Mouse (Mus musculus) heart, embryonic 16.5 days (tissue): Measurements from ENCODE around the gene Rhof. TPM values are rescaled to one million over a fixed set of nuclear protein-coding genes. Genes with fewer than 3 reads are reported as not detected.
A peak's percentile ranks its signal among the peaks of the same experiment; 100 is the strongest.

Experiments
- ATAC-seq: fragments of 200-750 bp; cut with Nextera tagmentation; replicated peaks from 2 replicates; pipeline ENCODE4 v1.8.0; 2017; ENCODE audit warnings: moderate number of reproducible peaks; ENCODE audit not compliant: insufficient read depth, low FRiP score; ENCODE audit errors: extremely low read depth
- H3K27ac ChIP-seq: fragments of 300-500 bp; sonication (generic); 2 replicates; pipeline ENCODE4 v1.5.1; 2014; ENCODE audit warnings: mild to moderate bottlenecking, low read length, control low read depth, moderate library complexity
- H3K27me3 ChIP-seq: fragments of 300-500 bp; sonication (generic); 2 replicates; pipeline ENCODE4 v1.6.1; 2014; ENCODE audit warnings: low read length, mixed read lengths; ENCODE audit not compliant: control insufficient read depth, insufficient read depth
- H3K36me3 ChIP-seq: fragments of 300-500 bp; sonication (generic); 2 replicates; pipeline ENCODE4 v1.6.1; 2014; ENCODE audit not compliant: control insufficient read depth, insufficient read depth
- H3K4me1 ChIP-seq: fragments of 300-500 bp; sonication (generic); 2 replicates; pipeline ENCODE4 v1.6.1; 2014; ENCODE audit warnings: low read length, mixed read lengths; ENCODE audit not compliant: control insufficient read depth, insufficient read depth
- H3K4me2 ChIP-seq: fragments of 300-500 bp; sonication (generic); 2 replicates; pipeline ENCODE4 v1.6.1; 2014; ENCODE audit warnings: low read depth, mild to moderate bottlenecking, control low read depth, low read length
- H3K4me3 ChIP-seq: fragments of 300-500 bp; sonication (generic); 2 replicates; pipeline ENCODE4 v1.5.1; 2014; ENCODE audit warnings: mild to moderate bottlenecking, control low read depth, low read length
- H3K9ac ChIP-seq: fragments of 300-500 bp; sonication (generic); 2 replicates; pipeline ENCODE4 v1.6.1; 2014; ENCODE audit warnings: low read length, control low read depth
- H3K9me3 ChIP-seq: fragments of 300-500 bp; sonication (generic); replicated peaks from 2 replicates; pipeline ENCODE4 v1.6.1; 2016; ENCODE audit warnings: low read length; ENCODE audit not compliant: control insufficient read depth
- WGBS: fragments of 180-500 bp; shearing (Covaris S2); extraction: QIAGEN DNeasy Blood & Tissue Kit; methylation state at CpG from one replicate; pipeline ENCODE4 v1.1.7; 2014; 5-methylcytosine and 5-hydroxymethylcytosine counted together
- polyA plus RNA-seq: library from polyadenylated mRNA; unstranded; fragments of >200 nt; fragmentation: Nextera tagmentation; extraction: Ambion mirVana; gene quantifications from 2 replicates; pipeline ENCODE4 v1.2.1, GENCODE M21; 2015

The Rhof gene
- polyA plus RNA-seq, 1 experiment from 2014 or later: 2.4 TPM

DNA sequence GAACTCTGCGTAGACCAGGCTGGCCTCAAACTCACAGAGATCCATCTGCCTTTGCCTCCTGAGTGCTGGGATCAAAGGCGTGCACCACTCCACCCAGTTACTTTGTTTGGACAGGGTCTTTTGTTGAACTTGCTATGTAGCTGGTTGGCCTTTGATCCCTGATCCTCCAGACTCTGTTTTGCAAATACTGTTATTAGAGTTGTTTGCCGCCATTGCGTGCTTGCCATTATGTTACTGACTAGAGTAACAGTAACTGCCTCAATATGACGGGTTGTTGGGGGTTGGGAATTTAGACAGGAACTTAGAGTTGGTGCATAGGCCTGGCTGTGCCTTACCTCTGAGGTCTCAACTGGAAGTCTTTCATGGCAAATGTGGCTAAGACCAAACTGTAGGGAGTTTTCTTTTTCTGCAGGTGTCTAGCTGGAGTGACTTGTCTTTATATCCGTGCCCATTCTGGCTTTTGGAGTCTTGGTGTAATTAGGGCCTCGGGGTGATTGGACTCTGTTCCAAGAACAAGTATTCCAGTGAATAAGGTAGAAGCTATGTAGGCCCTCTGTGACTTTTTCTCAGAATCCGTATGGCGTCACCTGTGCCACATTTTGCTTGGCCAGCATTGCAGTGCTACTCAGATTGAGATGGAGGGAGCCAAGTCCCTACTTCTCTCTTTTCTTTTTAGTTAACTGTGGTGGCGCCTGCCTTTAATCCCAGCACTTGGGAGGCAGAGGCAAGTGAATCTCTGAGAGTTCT is 41.8 kb downstream of the Rhof start:
- Histone ChIP-seq H3K27ac (no peak overlapping the region), H3K9me3 (0 out of 2 replicates have a peak, but pooled peaks cover 2% of the 10 kb centered on the region), H3K4me3 (no peak overlapping the region), H3K9ac (no peak overlapping the region), H3K36me3 (no peaks in the 10 kb centered on the region), H3K4me2 (no peak overlapping the region), H3K27me3 (no peaks in the 10 kb centered on the region), H3K4me1 (peaks cover 3% of the 10 kb centered on the region)
- WGBS: 87% methylated on average over 10 of the region's 10 CpGs
- no peak for ATAC-seq

DNA sequence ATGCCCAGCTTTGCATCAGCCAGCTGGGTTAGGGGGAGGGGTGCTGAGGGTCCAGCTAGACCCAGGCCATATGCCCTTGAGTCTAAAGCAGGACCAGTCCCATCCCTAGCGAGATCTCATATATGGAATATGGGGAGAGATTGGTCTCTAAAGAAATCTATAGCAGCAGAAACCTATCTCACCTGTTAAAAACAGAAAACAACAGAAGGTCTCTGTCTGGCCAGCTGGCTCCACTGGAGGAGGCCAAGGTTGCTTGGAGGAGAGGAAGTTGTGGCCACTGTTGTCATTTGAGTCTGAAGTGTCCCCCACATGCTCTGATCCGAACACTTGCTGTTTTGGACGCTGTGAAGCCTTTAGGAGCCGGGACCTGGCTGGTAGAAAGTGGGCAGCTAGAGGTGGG is 43.7 kb downstream of the Rhof start:
- Histone ChIP-seq H3K4me1 (peaks cover 4% of the 10 kb centered on the region), H3K9me3 (0 out of 2 replicates have a peak, but pooled peaks cover 2% of the 10 kb centered on the region), H3K9ac (no peak overlapping the region), H3K4me2 (no peak overlapping the region), H3K27me3 (no peaks in the 10 kb centered on the region), H3K27ac (no peak overlapping the region), H3K4me3 (no peak overlapping the region), H3K36me3 (no peaks in the 10 kb centered on the region)
- no peak for ATAC-seq
- WGBS: 95% methylated on average over 4 of the region's 4 CpGs

DNA sequence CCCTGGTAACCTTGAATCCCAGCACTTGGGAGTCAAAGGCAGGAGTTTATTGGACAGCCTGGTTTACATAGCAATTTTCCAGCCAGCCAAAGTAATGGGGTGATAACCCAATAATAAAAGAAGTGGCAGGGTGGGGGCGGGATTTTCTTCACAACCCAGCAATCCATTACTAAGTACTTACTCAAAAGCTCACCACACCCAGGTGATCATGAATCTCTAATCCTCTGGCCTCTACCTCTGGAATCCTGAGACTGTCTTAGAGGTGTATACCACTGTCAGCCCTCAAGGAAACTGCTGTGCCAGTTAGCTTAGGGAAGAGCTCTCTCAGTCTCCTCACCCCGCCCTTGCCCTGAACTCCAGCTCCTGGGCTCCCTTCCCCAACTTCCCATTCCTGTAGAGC is 46.0 kb downstream of the Rhof start:
- H3K4me1 ChIP-seq: peaks cover 4% of the 10 kb centered on the region
- no peak; the same call in 1 of the 2 replicates for ATAC-seq
- WGBS: 79% methylated on average over 2 of the region's 2 CpGs
- H3K9me3 ChIP-seq: 0 out of 2 replicates have a peak, but pooled peaks cover 2% of the 10 kb centered on the region
- H3K9ac ChIP-seq: no peak overlapping the region
- no peaks in the 10 kb centered on the region for H3K27me3 ChIP-seq
- no peaks in the 10 kb centered on the region for H3K36me3 ChIP-seq
- H3K27ac ChIP-seq: no peak overlapping the region
- no peak overlapping the region for H3K4me3 ChIP-seq
- no peak overlapping the region for H3K4me2 ChIP-seq

DNA sequence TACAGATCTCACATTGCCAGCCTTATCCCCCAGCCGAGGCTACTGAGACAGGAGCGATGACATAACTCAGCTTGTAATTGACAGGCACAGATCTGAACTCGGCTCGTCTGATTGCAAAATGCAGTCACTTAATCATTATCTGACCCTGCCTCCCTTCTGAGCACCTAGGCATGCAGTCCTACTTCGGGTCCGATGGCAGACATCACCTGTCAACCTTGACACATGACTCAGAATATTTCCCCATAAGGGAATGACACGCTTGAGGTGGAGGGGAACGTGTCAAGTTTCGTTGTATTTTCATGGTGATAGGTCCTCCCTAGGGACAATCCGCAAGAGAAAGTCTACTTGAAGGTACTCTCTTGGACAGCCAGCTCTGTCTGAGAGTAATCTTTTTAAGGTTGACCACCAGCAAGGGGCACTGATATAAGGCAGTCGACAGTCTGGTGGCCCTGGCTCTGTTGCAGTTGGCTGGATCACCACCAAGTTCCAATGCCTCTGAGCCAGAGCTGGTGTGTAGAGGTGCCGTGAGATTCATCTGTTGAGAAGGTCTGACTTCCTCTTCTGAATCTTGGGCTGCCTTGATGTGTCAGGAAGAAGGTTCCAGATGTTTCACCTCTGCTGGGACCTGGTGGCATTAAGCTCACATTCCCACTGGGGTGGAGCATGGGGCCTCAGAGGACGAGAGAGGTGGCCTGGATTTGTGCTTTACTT is 49.0 kb downstream of the Rhof start:
- Histone ChIP-seq H3K4me1 (peaks cover 4% of the 10 kb centered on the region), H3K36me3 (no peaks in the 10 kb centered on the region), H3K27me3 (no peaks in the 10 kb centered on the region), H3K9me3 (peaks cover 3% of the 10 kb centered on the region; the same call in 1 of the 2 replicates), H3K4me2 (no peak overlapping the region), H3K4me3 (no peak overlapping the region), H3K27ac (no peak overlapping the region), H3K9ac (no peak overlapping the region)
- WGBS: 46% methylated on average over 13 of the region's 13 CpGs
- ATAC-seq: no peak

DNA sequence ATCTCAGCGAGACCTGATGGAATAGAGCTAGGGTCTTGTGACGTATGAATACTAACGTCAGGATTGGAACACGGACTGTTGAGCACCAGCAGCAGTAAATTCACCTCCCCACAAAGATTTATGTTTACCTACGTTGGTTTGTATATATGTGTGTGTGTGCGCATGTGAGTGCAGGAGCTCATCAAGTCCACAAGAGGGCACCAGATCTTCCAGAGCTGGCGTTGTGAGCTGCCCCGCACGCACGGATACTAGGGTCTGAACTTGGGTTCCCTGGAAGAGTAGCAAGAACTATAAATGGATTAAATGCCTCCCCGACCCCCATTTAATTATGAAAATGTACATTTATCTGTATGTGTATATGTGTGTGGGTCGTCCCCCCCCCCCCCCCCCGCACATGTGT is 52.0 kb downstream of the Rhof start:
- H3K4me3 ChIP-seq: no peak overlapping the region
- peaks cover 12% of the 10 kb centered on the region for H3K4me1 ChIP-seq
- H3K36me3 ChIP-seq: no peaks in the 10 kb centered on the region
- H3K9me3 ChIP-seq: peaks cover 3% of the 10 kb centered on the region; the same call in 1 of the 2 replicates
- H3K27me3 ChIP-seq: no peaks in the 10 kb centered on the region
- no peak overlapping the region for H3K27ac ChIP-seq
- no peak for ATAC-seq
- H3K4me2 ChIP-seq: no peak overlapping the region
- 95% methylated on average over 12 of the region's 13 CpGs for WGBS
- H3K9ac ChIP-seq: no peak overlapping the region

DNA sequence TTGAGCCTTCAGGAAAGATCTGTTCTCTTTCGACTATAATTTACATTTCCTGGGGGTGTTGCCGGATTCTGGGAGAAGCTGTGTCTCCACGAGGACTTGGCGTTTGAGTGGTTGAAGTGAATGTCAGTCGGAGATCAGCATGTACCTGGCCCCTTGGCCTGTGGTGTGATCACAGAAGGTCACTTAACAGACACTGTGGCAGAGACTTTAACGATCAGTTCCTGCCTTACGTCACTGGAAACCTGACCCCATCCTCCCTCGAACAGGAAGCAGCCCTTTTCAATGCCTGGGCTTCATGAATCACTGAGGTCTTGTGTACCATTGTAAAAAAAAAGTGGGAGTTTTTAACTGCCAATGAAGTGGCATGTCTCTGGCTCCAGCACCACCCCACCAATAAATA is 52.5 kb downstream of the Rhof start:
- peak overlapping the region; percentile 39; the same call in 1 of the 2 replicates for H3K4me2 ChIP-seq

DNA sequence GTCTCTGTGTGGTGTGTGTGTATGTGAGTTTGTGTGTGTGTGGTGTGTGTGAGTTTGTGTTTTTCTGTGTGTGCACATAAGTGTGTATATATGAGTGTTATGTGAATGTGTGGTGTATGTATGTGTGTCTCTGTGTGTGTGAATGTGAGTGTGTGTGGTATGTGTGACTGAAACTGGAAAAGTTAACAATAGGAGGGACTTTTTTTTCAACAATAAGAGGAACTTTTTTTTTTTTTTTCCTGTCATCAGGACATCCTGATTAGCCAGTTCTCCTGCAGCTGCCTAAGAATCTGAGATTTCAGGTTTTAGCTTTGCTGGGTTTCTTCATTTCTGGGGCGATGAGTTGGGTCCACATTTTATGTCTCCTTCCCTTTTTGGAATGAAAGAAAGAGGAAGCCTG is 52.9 kb downstream of the Rhof start:
- peak overlapping the region; percentile 82 for H3K27ac ChIP-seq
- peaks cover 3% of the 10 kb centered on the region; the same call in 1 of the 2 replicates for H3K9me3 ChIP-seq
- WGBS: 66% methylated on average over 1 of the region's 1 CpGs
- peak overlapping the region; percentile 39; the same call in 1 of the 2 replicates for H3K4me2 ChIP-seq
- H3K27me3 ChIP-seq: no peaks in the 10 kb centered on the region
- H3K4me3 ChIP-seq: no peak overlapping the region
- H3K4me1 ChIP-seq: peaks cover 17% of the 10 kb centered on the region
- no peak overlapping the region for H3K9ac ChIP-seq
- H3K36me3 ChIP-seq: no peaks in the 10 kb centered on the region
- no peak for ATAC-seq

More for the DNA sequence above, 52.5 kb downstream of the Rhof start:
- WGBS: 56% methylated on average over 8 of the region's 8 CpGs
- ATAC-seq: no peak
- Histone ChIP-seq H3K4me3 (no peak overlapping the region), H3K36me3 (no peaks in the 10 kb centered on the region), H3K9ac (no peak overlapping the region), H3K27me3 (no peaks in the 10 kb centered on the region), H3K4me1 (peaks cover 15% of the 10 kb centered on the region), H3K9me3 (peaks cover 3% of the 10 kb centered on the region; the same call in 1 of the 2 replicates), H3K27ac (peak overlapping the region; percentile 82)

DNA sequence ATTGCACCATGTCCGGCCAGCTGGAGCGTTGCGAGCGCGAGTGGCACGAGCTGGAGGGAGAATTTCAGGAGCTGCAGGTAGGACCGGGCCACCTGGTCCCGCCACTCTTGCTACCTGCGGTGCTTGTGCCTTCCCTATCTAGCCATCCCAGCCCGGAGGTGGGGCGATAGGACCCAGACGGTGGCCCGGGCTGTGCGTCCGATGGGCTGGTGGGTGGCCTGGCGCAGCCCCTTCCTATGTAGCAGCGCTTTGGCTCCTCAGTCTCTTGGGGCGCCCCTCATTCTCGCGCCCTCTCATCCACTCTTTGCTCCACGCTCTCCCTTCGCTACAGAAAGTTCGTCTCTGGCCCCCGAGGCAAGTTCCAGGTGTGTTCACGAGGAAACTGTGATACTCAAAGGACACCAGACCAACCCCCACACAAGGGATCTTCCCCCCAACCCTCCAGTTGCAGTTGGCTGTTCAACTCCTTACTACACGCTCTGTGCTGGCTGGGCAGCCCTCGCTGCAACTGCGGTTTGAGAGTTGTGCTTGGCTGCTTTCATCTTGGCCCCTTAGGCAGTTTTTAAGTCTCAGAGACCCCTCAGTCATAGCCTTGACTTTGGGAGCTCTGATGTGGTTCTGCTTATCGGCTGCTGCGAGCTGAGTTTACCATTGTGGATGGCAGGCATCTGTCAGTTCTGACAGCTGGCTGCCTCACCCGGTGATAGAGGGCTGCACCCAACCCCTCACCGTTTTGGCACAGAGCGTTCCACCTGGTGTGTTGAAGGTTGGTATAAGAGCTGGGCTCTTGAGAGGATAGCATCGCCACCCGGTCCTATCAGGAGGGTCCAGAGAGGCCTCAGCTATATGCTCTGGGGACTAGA is 55.8 kb downstream of the Rhof start:
- H3K4me1 ChIP-seq: peaks cover 17% of the 10 kb centered on the region
- WGBS: under 1% methylated on average over 33 of the region's 35 CpGs
- H3K4me3 ChIP-seq: peak overlapping the region; percentile 95
- peaks cover 3% of the 10 kb centered on the region; the same call in 1 of the 2 replicates for H3K9me3 ChIP-seq
- H3K27ac ChIP-seq: peak overlapping the region; percentile 85
- H3K36me3 ChIP-seq: no peaks in the 10 kb centered on the region
- H3K4me2 ChIP-seq: peak overlapping the region; percentile 100
- H3K9ac ChIP-seq: peak overlapping the region; percentile 90
- ATAC-seq: peak; percentile 72
- H3K27me3 ChIP-seq: no peaks in the 10 kb centered on the region
